Mouse (Mus musculus): ENCODE data around the gene Irgc1. TPM values are rescaled to one million over a fixed set of nuclear protein-coding genes. Genes with fewer than 3 reads are reported as not detected.
A peak's percentile ranks its signal among the peaks of the same experiment; 100 is the strongest.

Irgc1 gene
- polyA plus RNA-seq, 2 experiments: not detected

DNA sequence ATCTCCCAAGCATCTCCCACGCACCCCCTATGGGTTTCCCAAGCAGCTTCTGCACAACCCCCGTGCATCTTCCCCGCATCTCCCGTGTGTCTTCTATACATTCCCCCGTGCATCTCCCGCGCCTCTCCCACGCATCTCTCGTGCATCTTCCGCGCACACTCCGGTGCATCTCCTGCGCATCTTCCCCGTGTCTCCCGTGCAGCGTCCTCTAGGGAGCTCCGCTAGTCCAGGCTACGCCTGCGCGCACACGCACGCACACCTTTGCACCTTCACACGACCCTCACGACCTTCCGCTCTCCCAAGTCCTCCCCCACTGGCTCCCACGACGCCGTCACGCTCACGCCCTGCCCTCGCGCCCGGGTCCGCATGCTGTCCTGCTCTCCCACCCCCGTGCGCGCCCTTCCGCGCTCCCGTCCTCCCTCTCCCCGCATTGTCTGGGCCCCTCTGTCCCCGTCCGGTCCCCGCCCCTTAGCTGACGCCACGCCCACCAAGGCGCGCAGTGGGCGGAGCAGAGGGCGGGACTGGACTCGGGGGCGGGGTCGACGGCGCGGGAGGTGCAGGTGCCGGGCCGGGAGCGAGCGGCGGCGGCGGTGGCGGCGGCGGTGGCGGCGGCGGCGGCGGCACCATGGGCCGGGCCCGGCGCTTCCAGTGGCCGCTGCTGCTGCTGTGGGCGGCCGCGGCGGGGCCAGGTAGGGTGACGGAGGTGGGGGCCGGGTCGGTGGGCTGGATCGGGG lies 29.5 kb upstream of the Irgc1 start, which contains the start of gene Cadm4:
Cadm4 (plus strand) TSS at position 550 of the 734 bp plus-strand sequence.
- ATAC-seq (ENCODE audit: low FRiP score, low read depth): peak; percentile 91
- WGBS: under 1% methylated on average over 57 of the region's 83 CpGs
- Histone ChIP-seq H3K36me3 (ENCODE audit: control insufficient read depth, insufficient read depth, low read length) (no peaks in the 10 kb centered on the region), H3K27me3 (ENCODE audit: control insufficient read depth, insufficient read depth, low read length) (peaks cover 9% of the 10 kb centered on the region; the same call in 1 of the 2 replicates), H3K9ac (ENCODE audit: low read depth, low read length, severe bottlenecking) (peak within 1 kb of the TSS; percentile 66), H3K9me3 (ENCODE audit: control insufficient read depth, low read length) (no peaks in the 10 kb centered on the region), H3K4me3 (replicated peaks; ENCODE audit: low read length) (peak within 1 kb of the TSS; percentile 63), H3K27ac (replicated peaks; ENCODE audit: low read depth, low read length) (no peak within 1 kb of the TSS), H3K4me2 (replicated peaks; ENCODE audit: low read depth, low read length, severe bottlenecking) (peak within 1 kb of the TSS; percentile 96), H3K4me1 (ENCODE audit: control insufficient read depth, insufficient read depth, low read length) (no peaks in the 10 kb centered on the region)
- TF ChIP-seq POLR2A (IDR thresholded peaks at IDR 0.05; ENCODE audit: borderline replicate concordance, extremely low read depth, insufficient read depth, insufficient read length): peak; percentile 52; the same call in 1 of the 2 replicates
- DNase-seq (ENCODE audit: low spot score): peak; percentile 72

- H3K27me3 ChIP-seq (ENCODE audit: control insufficient read depth, insufficient read depth, low read length): peaks cover 9% of the 10 kb centered on the region; the same call in 1 of the 2 replicates
- H3K4me3 ChIP-seq (replicated peaks; ENCODE audit: low read length): peak overlapping the region; percentile 63
- TF ChIP-seq POLR2A (IDR thresholded peaks at IDR 0.05; ENCODE audit: borderline replicate concordance, extremely low read depth, insufficient read depth, insufficient read length): no peak
- WGBS: 14% methylated on average over 14 of the region's 14 CpGs
- peak overlapping the region; percentile 96 for H3K4me2 ChIP-seq (replicated peaks; ENCODE audit: low read depth, low read length, severe bottlenecking)
- ATAC-seq (ENCODE audit: low FRiP score, low read depth): no peak
- H3K27ac ChIP-seq (replicated peaks; ENCODE audit: low read depth, low read length): no peak overlapping the region
- H3K36me3 ChIP-seq (ENCODE audit: control insufficient read depth, insufficient read depth, low read length): no peaks in the 10 kb centered on the region
- peak overlapping the region; percentile 66 for H3K9ac ChIP-seq (ENCODE audit: low read depth, low read length, severe bottlenecking)
- H3K4me1 ChIP-seq (ENCODE audit: control insufficient read depth, insufficient read depth, low read length): no peaks in the 10 kb centered on the region
- no peaks in the 10 kb centered on the region for H3K9me3 ChIP-seq (ENCODE audit: control insufficient read depth, low read length)
- DNase-seq (ENCODE audit: low spot score): no peak
Observed at GRCm38 (mm10) chr7:24480986-24481473, 28.9 kb upstream of the Irgc1 start.

GRCm38 (mm10) chr7:24480121-24480941 lies 28.2 kb upstream of the Irgc1 start:
- Histone ChIP-seq H3K4me3 (replicated peaks; ENCODE audit: low read length) (no peak overlapping the region), H3K4me1 (ENCODE audit: control insufficient read depth, insufficient read depth, low read length) (no peaks in the 10 kb centered on the region), H3K27ac (replicated peaks; ENCODE audit: low read depth, low read length) (no peak overlapping the region), H3K9ac (ENCODE audit: low read depth, low read length, severe bottlenecking) (no peak overlapping the region), H3K4me2 (replicated peaks; ENCODE audit: low read depth, low read length, severe bottlenecking) (no peak overlapping the region), H3K27me3 (ENCODE audit: control insufficient read depth, insufficient read depth, low read length) (peaks cover 9% of the 10 kb centered on the region; the same call in 1 of the 2 replicates), H3K9me3 (ENCODE audit: control insufficient read depth, low read length) (no peaks in the 10 kb centered on the region), H3K36me3 (ENCODE audit: control insufficient read depth, insufficient read depth, low read length) (no peaks in the 10 kb centered on the region)
- no peak for TF ChIP-seq POLR2A (IDR thresholded peaks at IDR 0.05; ENCODE audit: borderline replicate concordance, extremely low read depth, insufficient read depth, insufficient read length)
- ATAC-seq (ENCODE audit: low FRiP score, low read depth) (no peak), DNase-seq (ENCODE audit: low spot score) (no peak)
- 61% methylated on average over 18 of the region's 18 CpGs for WGBS

- DNase-seq (ENCODE audit: low spot score) (no peak), ATAC-seq (ENCODE audit: low FRiP score, low read depth) (no peak)
- Histone ChIP-seq H3K4me2 (replicated peaks; ENCODE audit: low read depth, low read length, severe bottlenecking) (no peak overlapping the region), H3K9me3 (ENCODE audit: control insufficient read depth, low read length) (no peaks in the 10 kb centered on the region), H3K27ac (replicated peaks; ENCODE audit: low read depth, low read length) (no peak overlapping the region), H3K4me1 (ENCODE audit: control insufficient read depth, insufficient read depth, low read length) (no peaks in the 10 kb centered on the region), H3K9ac (ENCODE audit: low read depth, low read length, severe bottlenecking) (no peak overlapping the region), H3K27me3 (ENCODE audit: control insufficient read depth, insufficient read depth, low read length) (peaks cover 9% of the 10 kb centered on the region; the same call in 1 of the 2 replicates), H3K4me3 (replicated peaks; ENCODE audit: low read length) (no peak overlapping the region), H3K36me3 (ENCODE audit: control insufficient read depth, insufficient read depth, low read length) (no peaks in the 10 kb centered on the region)
- no peak for TF ChIP-seq POLR2A (IDR thresholded peaks at IDR 0.05; ENCODE audit: borderline replicate concordance, extremely low read depth, insufficient read depth, insufficient read length)
- WGBS: 100% methylated on average over 2 of the region's 2 CpGs
Observed at GRCm38 (mm10) chr7:24479685-24480084, 27.6 kb upstream of the Irgc1 start.

- no peak for TF ChIP-seq POLR2A (IDR thresholded peaks at IDR 0.05; ENCODE audit: borderline replicate concordance, extremely low read depth, insufficient read depth, insufficient read length)
- 91% methylated on average over 5 of the region's 5 CpGs for WGBS
- no peaks in the 10 kb centered on the region for H3K4me1 ChIP-seq (ENCODE audit: control insufficient read depth, insufficient read depth, low read length)
Observed at GRCm38 (mm10) chr7:24478911-24479310, 26.8 kb upstream of the Irgc1 start.

More at GRCm38 (mm10) chr7:24478911-24479310, 26.8 kb upstream of the Irgc1 start:
- H3K27ac ChIP-seq (replicated peaks; ENCODE audit: low read depth, low read length): no peak overlapping the region
- peaks cover 9% of the 10 kb centered on the region; the same call in 1 of the 2 replicates for H3K27me3 ChIP-seq (ENCODE audit: control insufficient read depth, insufficient read depth, low read length)
- H3K4me2 ChIP-seq (replicated peaks; ENCODE audit: low read depth, low read length, severe bottlenecking): no peak overlapping the region
- no peak for ATAC-seq (ENCODE audit: low FRiP score, low read depth)
- no peaks in the 10 kb centered on the region for H3K36me3 ChIP-seq (ENCODE audit: control insufficient read depth, insufficient read depth, low read length)
- H3K4me3 ChIP-seq (replicated peaks; ENCODE audit: low read length): no peak overlapping the region
- no peak overlapping the region for H3K9ac ChIP-seq (ENCODE audit: low read depth, low read length, severe bottlenecking)
- DNase-seq (ENCODE audit: low spot score): no peak
- no peaks in the 10 kb centered on the region for H3K9me3 ChIP-seq (ENCODE audit: control insufficient read depth, low read length)
